Mouse (Mus musculus): Measurements from ENCODE around the gene Otogl. TPM values are rescaled to one million over a fixed set of nuclear protein-coding genes. Genes with fewer than 3 reads are reported as not detected.

Gene Otogl
- polyA plus RNA-seq, 1 experiment, result not detected

GRCm38 (mm10) chr10:107901204-107901879 is 10.6 kb downstream of the Otogl start:
- no peak for TF ChIP-seq POLR2A (IDR thresholded peaks at IDR 0.05; ENCODE audit: borderline replicate concordance, control insufficient read depth, low read depth, low read length)
- no peak for TF ChIP-seq CTCF (IDR thresholded peaks at IDR 0.05; ENCODE audit: control insufficient read depth, insufficient read depth, low read length)
- Histone ChIP-seq H3K4me3 (replicated peaks; ENCODE audit: control insufficient read depth, low read depth, low read length) (no peak overlapping the region), H3K27ac (ENCODE audit: control insufficient read depth, insufficient read depth, low read depth, low read length, poor library complexity) (no peak overlapping the region), H3K4me1 (ENCODE audit: control insufficient read depth, insufficient read depth, low read length) (no peaks in the 10 kb centered on the region)
- 86% methylated on average over 13 of the region's 13 CpGs for WGBS

- TF ChIP-seq CTCF (IDR thresholded peaks at IDR 0.05; ENCODE audit: control insufficient read depth, insufficient read depth, low read length), result no peak
- TF ChIP-seq POLR2A (IDR thresholded peaks at IDR 0.05; ENCODE audit: borderline replicate concordance, control insufficient read depth, low read depth, low read length), result no peak
- Histone ChIP-seq H3K4me1 (ENCODE audit: control insufficient read depth, insufficient read depth, low read length) (no peaks in the 10 kb centered on the region), H3K27ac (ENCODE audit: control insufficient read depth, insufficient read depth, low read depth, low read length, poor library complexity) (no peak overlapping the region), H3K4me3 (replicated peaks; ENCODE audit: control insufficient read depth, low read depth, low read length) (no peak overlapping the region)
- 83% methylated on average over 6 of the region's 6 CpGs for WGBS
These were observed 12.0 kb downstream of the Otogl start for GRCm38 (mm10) chr10:107899946-107900345.

GRCm38 (mm10) chr10:107896158-107896557 is 15.8 kb downstream of the Otogl start:
- Histone ChIP-seq H3K4me3 (replicated peaks; ENCODE audit: control insufficient read depth, low read depth, low read length) (no peak overlapping the region), H3K27ac (ENCODE audit: control insufficient read depth, insufficient read depth, low read depth, low read length, poor library complexity) (no peak overlapping the region), H3K4me1 (ENCODE audit: control insufficient read depth, insufficient read depth, low read length) (no peaks in the 10 kb centered on the region)
- TF ChIP-seq CTCF (IDR thresholded peaks at IDR 0.05; ENCODE audit: control insufficient read depth, insufficient read depth, low read length) (no peak), POLR2A (IDR thresholded peaks at IDR 0.05; ENCODE audit: borderline replicate concordance, control insufficient read depth, low read depth, low read length) (no peak)
- WGBS, result 49% methylated on average over 4 of the region's 4 CpGs

- TF ChIP-seq CTCF (IDR thresholded peaks at IDR 0.05; ENCODE audit: control insufficient read depth, insufficient read depth, low read length) (no peak), POLR2A (IDR thresholded peaks at IDR 0.05; ENCODE audit: borderline replicate concordance, control insufficient read depth, low read depth, low read length) (no peak)
- 58% methylated on average over 8 of the region's 8 CpGs for WGBS
- Histone ChIP-seq H3K27ac (ENCODE audit: control insufficient read depth, insufficient read depth, low read depth, low read length, poor library complexity) (no peak overlapping the region), H3K4me3 (replicated peaks; ENCODE audit: control insufficient read depth, low read depth, low read length) (no peak overlapping the region), H3K4me1 (ENCODE audit: control insufficient read depth, insufficient read depth, low read length) (no peaks in the 10 kb centered on the region)
These were observed 17.0 kb downstream of the Otogl start for GRCm38 (mm10) chr10:107894663-107895581.

GRCm38 (mm10) chr10:107890400-107890799 is 21.5 kb downstream of the Otogl start:
- 88% methylated on average over 9 of the region's 9 CpGs for WGBS
- TF ChIP-seq POLR2A (IDR thresholded peaks at IDR 0.05; ENCODE audit: borderline replicate concordance, control insufficient read depth, low read depth, low read length), result no peak
- TF ChIP-seq CTCF (IDR thresholded peaks at IDR 0.05; ENCODE audit: control insufficient read depth, insufficient read depth, low read length), result no peak

GRCm38 (mm10) chr10:107872542-107872941 is 39.4 kb downstream of the Otogl start:
- no peak overlapping the region for H3K27ac ChIP-seq (ENCODE audit: control insufficient read depth, insufficient read depth, low read depth, low read length, poor library complexity)
- H3K4me3 ChIP-seq (replicated peaks; ENCODE audit: control insufficient read depth, low read depth, low read length), result no peak overlapping the region
- H3K4me1 ChIP-seq (ENCODE audit: control insufficient read depth, insufficient read depth, low read length), result peaks cover 2% of the 10 kb centered on the region; the same call in 1 of the 2 replicates
- 4% methylated on average over 5 of the region's 5 CpGs for WGBS
- TF ChIP-seq CTCF (IDR thresholded peaks at IDR 0.05; ENCODE audit: control insufficient read depth, insufficient read depth, low read length) (no peak), POLR2A (IDR thresholded peaks at IDR 0.05; ENCODE audit: borderline replicate concordance, control insufficient read depth, low read depth, low read length) (no peak)

More at GRCm38 (mm10) chr10:107890400-107890799, 21.5 kb downstream of the Otogl start:
- no peak overlapping the region for H3K27ac ChIP-seq (ENCODE audit: control insufficient read depth, insufficient read depth, low read depth, low read length, poor library complexity)
- no peak overlapping the region for H3K4me3 ChIP-seq (replicated peaks; ENCODE audit: control insufficient read depth, low read depth, low read length)
- no peaks in the 10 kb centered on the region for H3K4me1 ChIP-seq (ENCODE audit: control insufficient read depth, insufficient read depth, low read length)

GRCm38 (mm10) chr10:107872109-107872508 is 39.8 kb downstream of the Otogl start:
- 26% methylated on average over 4 of the region's 4 CpGs for WGBS
- Histone ChIP-seq H3K27ac (ENCODE audit: control insufficient read depth, insufficient read depth, low read depth, low read length, poor library complexity) (no peak overlapping the region; the same call in 1 of the 2 replicates), H3K4me3 (replicated peaks; ENCODE audit: control insufficient read depth, low read depth, low read length) (no peak overlapping the region), H3K4me1 (ENCODE audit: control insufficient read depth, insufficient read depth, low read length) (peaks cover 2% of the 10 kb centered on the region; the same call in 1 of the 2 replicates)
- no peak for TF ChIP-seq CTCF (IDR thresholded peaks at IDR 0.05; ENCODE audit: control insufficient read depth, insufficient read depth, low read length)
- no peak for TF ChIP-seq POLR2A (IDR thresholded peaks at IDR 0.05; ENCODE audit: borderline replicate concordance, control insufficient read depth, low read depth, low read length)

GRCm38 (mm10) chr10:107870540-107870939 is 41.4 kb downstream of the Otogl start:
- TF ChIP-seq POLR2A (IDR thresholded peaks at IDR 0.05; ENCODE audit: borderline replicate concordance, control insufficient read depth, low read depth, low read length) (no peak), CTCF (IDR thresholded peaks at IDR 0.05; ENCODE audit: control insufficient read depth, insufficient read depth, low read length) (no peak)
- no peak overlapping the region for H3K4me3 ChIP-seq (replicated peaks; ENCODE audit: control insufficient read depth, low read depth, low read length)
- H3K4me1 ChIP-seq (ENCODE audit: control insufficient read depth, insufficient read depth, low read length), result peaks cover 3% of the 10 kb centered on the region; the same call in 1 of the 2 replicates
- H3K27ac ChIP-seq (ENCODE audit: control insufficient read depth, insufficient read depth, low read depth, low read length, poor library complexity), result no peak overlapping the region
- WGBS, result 70% methylated on average over 7 of the region's 7 CpGs
